Mouse (Mus musculus) neural tube, embryonic 13.5 days (tissue): Measurements from ENCODE around the gene Bco1. TPM values are rescaled to one million over a fixed set of nuclear protein-coding genes. Genes with fewer than 3 reads are reported as not detected.
A peak's percentile ranks its signal among the peaks of the same experiment; 100 is the strongest.

Experiments
- ATAC-seq: fragments of 200-750 bp; cut with Nextera tagmentation; 2 replicates; pipeline ENCODE4 v1.8.0; 2017; ENCODE audit warnings: low read depth, mild to moderate bottlenecking, moderate TSS enrichment, moderate library complexity
- H3K27ac ChIP-seq: fragments of 300-500 bp; sonication (generic); replicated peaks from 2 replicates; pipeline ENCODE4 v1.5.1; 2015; ENCODE audit warnings: moderate library complexity, mild to moderate bottlenecking, inconsistent platforms
- H3K27me3 ChIP-seq: fragments of 300-500 bp; sonication (generic); 2 replicates; pipeline ENCODE4 v1.6.1; 2015; ENCODE audit warnings: mild to moderate bottlenecking, inconsistent platforms
- H3K36me3 ChIP-seq: fragments of 300-500 bp; sonication (generic); 2 replicates; pipeline ENCODE4 v1.6.1; 2015; ENCODE audit warnings: mild to moderate bottlenecking, inconsistent platforms
- H3K4me1 ChIP-seq: fragments of 300-500 bp; sonication (generic); replicated peaks from 2 replicates; pipeline ENCODE4 v1.6.1; 2015; ENCODE audit warnings: inconsistent platforms
- H3K4me2 ChIP-seq: fragments of 300-500 bp; sonication (generic); 2 replicates; pipeline ENCODE4 v1.6.1; 2015; ENCODE audit warnings: inconsistent platforms, mild to moderate bottlenecking, moderate library complexity
- H3K4me3 ChIP-seq: fragments of 300-500 bp; sonication (generic); 2 replicates; pipeline ENCODE4 v1.5.1; 2015; ENCODE audit warnings: mild to moderate bottlenecking, inconsistent platforms
- H3K9ac ChIP-seq: fragments of 300-500 bp; sonication (generic); 2 replicates; pipeline ENCODE4 v1.6.1; 2015; ENCODE audit warnings: moderate library complexity, mild to moderate bottlenecking, inconsistent platforms
- H3K9me3 ChIP-seq: fragments of 300-500 bp; sonication (generic); 2 replicates; pipeline ENCODE4 v1.6.1; 2016; ENCODE audit warnings: inconsistent platforms
- WGBS: fragments of 180-500 bp; shearing (Covaris S2); methylation state at CpG from one replicate; pipeline ENCODE4 v1.1.7; 2015; 5-methylcytosine and 5-hydroxymethylcytosine counted together
- polyA plus RNA-seq: library from polyadenylated mRNA; unstranded; fragments of >200 nt; fragmentation: Nextera tagmentation; extraction: Ambion mirVana; gene quantifications from 2 replicates; pipeline ENCODE4 v1.2.1, GENCODE M21; 2015

The Bco1 gene
- polyA plus RNA-seq = 0.29 and 0.54 TPM in 2 replicates

- Histone ChIP-seq H3K9ac (no peak within 1 kb of the TSS), H3K4me1 (peaks cover 16% of the 10 kb centered on the region), H3K27me3 (no peaks in the 10 kb centered on the region), H3K9me3 (peaks cover 6% of the 10 kb centered on the region; the same call in 1 of the 2 replicates), H3K27ac (peak within 1 kb of the TSS; percentile 77; the same call in 1 of the 2 replicates), H3K36me3 (no peaks in the 10 kb centered on the region), H3K4me2 (no peak within 1 kb of the TSS), H3K4me3 (no peak within 1 kb of the TSS)
- ATAC-seq = no peak
- WGBS = 76% methylated on average over 12 of the region's 12 CpGs
Observed at GRCm38 (mm10) chr8:117095647-117096046, at the start of gene Bco1. Gene Bco1, plus strand, starts transcription at chr8:117095854.

- no peaks in the 10 kb centered on the region for H3K4me1 ChIP-seq
- ATAC-seq = no peak
- H3K9ac ChIP-seq = no peak overlapping the region
- no peaks in the 10 kb centered on the region for H3K9me3 ChIP-seq
- H3K4me3 ChIP-seq = no peak overlapping the region
- H3K27ac ChIP-seq = no peak overlapping the region
- H3K27me3 ChIP-seq = no peaks in the 10 kb centered on the region
- H3K4me2 ChIP-seq = no peak overlapping the region
- 65% methylated on average over 7 of the region's 7 CpGs for WGBS
- no peaks in the 10 kb centered on the region for H3K36me3 ChIP-seq
Observed at GRCm38 (mm10) chr8:117049444-117049843, 46.2 kb upstream of the Bco1 start.

GRCm38 (mm10) chr8:117050763-117051162 lies 44.9 kb upstream of the Bco1 start:
- Histone ChIP-seq H3K4me3 (no peak overlapping the region), H3K4me1 (no peaks in the 10 kb centered on the region), H3K4me2 (no peak overlapping the region), H3K27me3 (no peaks in the 10 kb centered on the region), H3K36me3 (no peaks in the 10 kb centered on the region), H3K9ac (no peak overlapping the region), H3K9me3 (no peaks in the 10 kb centered on the region), H3K27ac (no peak overlapping the region)
- 85% methylated on average over 9 of the region's 9 CpGs for WGBS
- ATAC-seq = no peak

GRCm38 (mm10) chr8:117051316-117051715 lies 44.3 kb upstream of the Bco1 start:
- H3K27ac ChIP-seq = no peak overlapping the region
- no peaks in the 10 kb centered on the region for H3K36me3 ChIP-seq
- H3K4me1 ChIP-seq = no peaks in the 10 kb centered on the region
- H3K4me2 ChIP-seq = no peak overlapping the region
- H3K9me3 ChIP-seq = no peaks in the 10 kb centered on the region
- no peak for ATAC-seq
- no peaks in the 10 kb centered on the region for H3K27me3 ChIP-seq
- WGBS = 75% methylated on average over 9 of the region's 9 CpGs
- H3K4me3 ChIP-seq = no peak overlapping the region
- no peak overlapping the region for H3K9ac ChIP-seq

- Histone ChIP-seq H3K9me3 (no peaks in the 10 kb centered on the region), H3K27ac (no peak overlapping the region), H3K4me3 (no peak overlapping the region), H3K4me2 (no peak overlapping the region), H3K9ac (no peak overlapping the region), H3K27me3 (no peaks in the 10 kb centered on the region), H3K4me1 (no peaks in the 10 kb centered on the region), H3K36me3 (no peaks in the 10 kb centered on the region)
- ATAC-seq = no peak
- 72% methylated on average over 12 of the region's 12 CpGs for WGBS
Observed at GRCm38 (mm10) chr8:117053135-117054079, 42.2 kb upstream of the Bco1 start.

- Histone ChIP-seq H3K9ac (no peak overlapping the region), H3K27me3 (no peaks in the 10 kb centered on the region), H3K9me3 (no peaks in the 10 kb centered on the region), H3K4me1 (no peaks in the 10 kb centered on the region), H3K4me3 (no peak overlapping the region), H3K4me2 (no peak overlapping the region), H3K27ac (no peak overlapping the region), H3K36me3 (no peaks in the 10 kb centered on the region)
- no peak for ATAC-seq
- WGBS = 94% methylated on average over 3 of the region's 3 CpGs
Observed at GRCm38 (mm10) chr8:117054146-117054545, 41.5 kb upstream of the Bco1 start.

- Histone ChIP-seq H3K4me2 (no peak overlapping the region), H3K27ac (no peak overlapping the region), H3K4me3 (no peak overlapping the region), H3K9me3 (no peaks in the 10 kb centered on the region), H3K9ac (no peak overlapping the region), H3K36me3 (no peaks in the 10 kb centered on the region), H3K4me1 (no peaks in the 10 kb centered on the region), H3K27me3 (no peaks in the 10 kb centered on the region)
- no peak for ATAC-seq
- WGBS = 73% methylated on average over 6 of the region's 6 CpGs
Observed at GRCm38 (mm10) chr8:117055097-117055496, 40.6 kb upstream of the Bco1 start.

- H3K27ac ChIP-seq = no peak overlapping the region
- H3K9ac ChIP-seq = no peak overlapping the region
- H3K9me3 ChIP-seq = peaks cover 6% of the 10 kb centered on the region
- ATAC-seq = no peak
- H3K36me3 ChIP-seq = no peaks in the 10 kb centered on the region
- H3K4me1 ChIP-seq = peaks cover 5% of the 10 kb centered on the region; the same call in 1 of the 2 replicates
- H3K4me3 ChIP-seq = no peak overlapping the region
- WGBS = 71% methylated on average over 7 of the region's 7 CpGs
- no peaks in the 10 kb centered on the region for H3K27me3 ChIP-seq
- no peak overlapping the region for H3K4me2 ChIP-seq
Observed at GRCm38 (mm10) chr8:117059021-117059420, 36.6 kb upstream of the Bco1 start.

GRCm38 (mm10) chr8:117060306-117060705 lies 35.3 kb upstream of the Bco1 start:
- Histone ChIP-seq H3K27ac (no peak overlapping the region), H3K9me3 (peaks cover 6% of the 10 kb centered on the region), H3K27me3 (no peaks in the 10 kb centered on the region), H3K4me2 (no peak overlapping the region), H3K4me1 (peaks cover 5% of the 10 kb centered on the region; the same call in 1 of the 2 replicates), H3K4me3 (no peak overlapping the region), H3K9ac (no peak overlapping the region), H3K36me3 (no peaks in the 10 kb centered on the region)
- ATAC-seq = no peak
- 81% methylated on average over 13 of the region's 13 CpGs for WGBS

GRCm38 (mm10) chr8:117061180-117061880 lies 34.3 kb upstream of the Bco1 start:
- H3K27me3 ChIP-seq = no peaks in the 10 kb centered on the region
- no peak for ATAC-seq
- no peak overlapping the region for H3K4me2 ChIP-seq
- no peak overlapping the region for H3K4me3 ChIP-seq
- peaks cover 5% of the 10 kb centered on the region; the same call in 1 of the 2 replicates for H3K4me1 ChIP-seq
- 59% methylated on average over 13 of the region's 13 CpGs for WGBS
- no peak overlapping the region for H3K9ac ChIP-seq
- no peaks in the 10 kb centered on the region for H3K36me3 ChIP-seq
- H3K9me3 ChIP-seq = peaks cover 6% of the 10 kb centered on the region
- no peak overlapping the region for H3K27ac ChIP-seq

- Histone ChIP-seq H3K9ac (no peak overlapping the region), H3K27ac (no peak overlapping the region), H3K27me3 (no peaks in the 10 kb centered on the region), H3K4me2 (no peak overlapping the region), H3K36me3 (no peaks in the 10 kb centered on the region), H3K9me3 (peaks cover 6% of the 10 kb centered on the region), H3K4me3 (no peak overlapping the region), H3K4me1 (no peaks in the 10 kb centered on the region)
- no peak for ATAC-seq
- WGBS = 86% methylated on average over 7 of the region's 7 CpGs
Observed at GRCm38 (mm10) chr8:117066955-117067354, 28.7 kb upstream of the Bco1 start.

GRCm38 (mm10) chr8:117067396-117067795 lies 28.3 kb upstream of the Bco1 start:
- no peak overlapping the region for H3K4me3 ChIP-seq
- peaks cover 2% of the 10 kb centered on the region for H3K9me3 ChIP-seq
- H3K27ac ChIP-seq = no peak overlapping the region
- no peak overlapping the region for H3K9ac ChIP-seq
- 87% methylated on average over 11 of the region's 11 CpGs for WGBS
- H3K4me2 ChIP-seq = no peak overlapping the region
- no peaks in the 10 kb centered on the region for H3K27me3 ChIP-seq
- no peaks in the 10 kb centered on the region for H3K36me3 ChIP-seq
- no peaks in the 10 kb centered on the region for H3K4me1 ChIP-seq
- no peak for ATAC-seq
